Mouse (Mus musculus) ES-Bruce4 (cell line): ENCODE data around the gene Hmgn2. TPM values are rescaled to one million over a fixed set of nuclear protein-coding genes. Genes with fewer than 3 reads are reported as not detected.

Experiments used
- H3K27ac ChIP-seq: 2 replicates; pipeline ENCODE4 v1.5.1; 2012; ENCODE audit warnings: low read length, inconsistent platforms; ENCODE audit not compliant: insufficient read depth
- H3K27me3 ChIP-seq: 2 replicates; pipeline ENCODE4 v1.6.1; 2012; ENCODE audit warnings: mild to moderate bottlenecking, low read length, inconsistent platforms; ENCODE audit not compliant: control insufficient read depth, poor library complexity, insufficient read depth, severe bottlenecking
- H3K36me3 ChIP-seq: 2 replicates; pipeline ENCODE4 v1.6.1; 2012; ENCODE audit warnings: inconsistent platforms, mild to moderate bottlenecking, low read length, moderate library complexity; ENCODE audit not compliant: control insufficient read depth, poor library complexity, insufficient read depth, severe bottlenecking
- H3K4me1 ChIP-seq: one replicate; pipeline ENCODE4 v1.8.1; 2011; ENCODE audit warnings: low read length; ENCODE audit not compliant: control insufficient read depth, insufficient read depth
- H3K4me3 ChIP-seq: 2 replicates; pipeline ENCODE4 v1.5.1; 2011; ENCODE audit warnings: low read depth, mild to moderate bottlenecking, low read length
- H3K9ac ChIP-seq: 2 replicates; pipeline ENCODE4 v1.6.1; 2012; ENCODE audit warnings: low read depth, mild to moderate bottlenecking, inconsistent platforms; ENCODE audit not compliant: poor library complexity, severe bottlenecking
- H3K9me3 ChIP-seq: replicated peaks from 2 replicates; pipeline ENCODE4 v1.6.1; 2012; ENCODE audit warnings: mild to moderate bottlenecking, low read length, inconsistent platforms; ENCODE audit not compliant: control insufficient read depth, poor library complexity, insufficient read depth, severe bottlenecking
- CTCF ChIP-seq: IDR thresholded peaks from one replicate; pipeline ENCODE4 v1.8.1; 2011; ENCODE audit warnings: low read depth, low read length
- EP300 ChIP-seq: IDR thresholded peaks from 2 replicates; pipeline ENCODE4 v1.6.1; 2011; ENCODE audit warnings: low read depth, low read length; ENCODE audit not compliant: insufficient read depth
- POLR2A ChIP-seq: IDR thresholded peaks from one replicate; pipeline ENCODE4 v1.8.1; 2011; ENCODE audit warnings: low read length; ENCODE audit not compliant: insufficient read depth
- polyA plus RNA-seq: library from polyadenylated mRNA; stranded (reverse); fragments of >200 nt; gene quantifications from 2 replicates; pipeline ENCODE4 v1.2.4, GENCODE M21; 2011; ENCODE audit warnings: low read depth; ENCODE audit not compliant: missing spikeins, insufficient read depth, insufficient read length

Gene Hmgn2
- polyA plus RNA-seq, 1 experiment = 257 TPM

- peaks cover 21% of the 10 kb centered on the region for H3K36me3 ChIP-seq
- peak overlapping the region; percentile 35 for H3K4me3 ChIP-seq
- H3K9me3 ChIP-seq = no peaks in the 10 kb centered on the region
- peak overlapping the region; percentile 90 for H3K27ac ChIP-seq
- peak overlapping the region; percentile 19 for H3K9ac ChIP-seq
- no peaks in the 10 kb centered on the region for H3K27me3 ChIP-seq
- TF ChIP-seq EP300 = peak; percentile 74; the same call in 1 of the 2 replicates
- no peak for TF ChIP-seq POLR2A
- TF ChIP-seq CTCF = no peak
- peaks cover 7% of the 10 kb centered on the region for H3K4me1 ChIP-seq
Observed at GRCm38 (mm10) chr4:134011450-134012414, 43.3 kb upstream of the Hmgn2 start.

- H3K9ac ChIP-seq = no peak overlapping the region
- H3K36me3 ChIP-seq = peaks cover 32% of the 10 kb centered on the region
- TF ChIP-seq EP300 (no peak), POLR2A (no peak), CTCF (no peak)
- H3K4me3 ChIP-seq = no peak overlapping the region
- peaks cover 3% of the 10 kb centered on the region for H3K4me1 ChIP-seq
- H3K9me3 ChIP-seq = no peaks in the 10 kb centered on the region
- H3K27me3 ChIP-seq = no peaks in the 10 kb centered on the region
- no peak overlapping the region for H3K27ac ChIP-seq
Observed at GRCm38 (mm10) chr4:134009709-134010108, 41.3 kb upstream of the Hmgn2 start.

- Histone ChIP-seq H3K9ac (no peak overlapping the region), H3K27me3 (no peaks in the 10 kb centered on the region), H3K4me3 (no peak overlapping the region), H3K9me3 (no peaks in the 10 kb centered on the region), H3K36me3 (peaks cover 41% of the 10 kb centered on the region), H3K27ac (no peak overlapping the region), H3K4me1 (peaks cover 2% of the 10 kb centered on the region)
- TF ChIP-seq EP300 (no peak), POLR2A (no peak), CTCF (no peak)
Observed at GRCm38 (mm10) chr4:134006845-134007244, 38.4 kb upstream of the Hmgn2 start.

- TF ChIP-seq POLR2A (no peak), CTCF (no peak), EP300 (no peak)
- no peaks in the 10 kb centered on the region for H3K27me3 ChIP-seq
- H3K36me3 ChIP-seq = peaks cover 41% of the 10 kb centered on the region
- H3K4me3 ChIP-seq = no peak overlapping the region
- H3K27ac ChIP-seq = no peak overlapping the region
- no peak overlapping the region for H3K9ac ChIP-seq
- H3K4me1 ChIP-seq = peaks cover 2% of the 10 kb centered on the region
- no peaks in the 10 kb centered on the region for H3K9me3 ChIP-seq
Observed at GRCm38 (mm10) chr4:134005581-134006358, 37.3 kb upstream of the Hmgn2 start.

GRCm38 (mm10) chr4:134002903-134003302, 34.5 kb upstream of the Hmgn2 start:
- H3K27ac ChIP-seq = no peak overlapping the region
- H3K9ac ChIP-seq = no peak overlapping the region
- no peaks in the 10 kb centered on the region for H3K4me1 ChIP-seq
- H3K36me3 ChIP-seq = peaks cover 39% of the 10 kb centered on the region
- H3K27me3 ChIP-seq = no peaks in the 10 kb centered on the region
- H3K9me3 ChIP-seq = no peaks in the 10 kb centered on the region
- no peak overlapping the region for H3K4me3 ChIP-seq
- no peak for TF ChIP-seq POLR2A
- no peak for TF ChIP-seq EP300
- no peak for TF ChIP-seq CTCF

- Histone ChIP-seq H3K9me3 (no peaks in the 10 kb centered on the region), H3K27ac (no peak overlapping the region), H3K4me1 (no peaks in the 10 kb centered on the region), H3K4me3 (no peak overlapping the region), H3K9ac (no peak overlapping the region), H3K27me3 (no peaks in the 10 kb centered on the region), H3K36me3 (peaks cover 34% of the 10 kb centered on the region)
- no peak for TF ChIP-seq EP300
- TF ChIP-seq CTCF = no peak
- no peak for TF ChIP-seq POLR2A
Observed at GRCm38 (mm10) chr4:134002246-134002645, 33.8 kb upstream of the Hmgn2 start.
